Mouse (Mus musculus) heart, embryonic 13.5 days (tissue): Measurements from ENCODE around the gene Amy2a2. TPM values are rescaled to one million over a fixed set of nuclear protein-coding genes. Genes with fewer than 3 reads are reported as not detected.
"Not testable (repeated sequence)": the region's sequence is repeated elsewhere in the genome, so short reads cannot be mapped to it uniquely, and the experiment has no call there.

ENCODE experiments used
- ATAC-seq: fragments of 200-750 bp; cut with Nextera tagmentation; 2 replicates; pipeline ENCODE4 v1.8.0; 2017; ENCODE audit warnings: moderate TSS enrichment; ENCODE audit not compliant: insufficient number of reproducible peaks, low FRiP score, low TSS enrichment; ENCODE audit errors: extremely low read depth
- H3K27ac ChIP-seq: fragments of 300-500 bp; sonication (generic); replicated peaks from 2 replicates; pipeline ENCODE4 v1.5.1; 2015; ENCODE audit warnings: moderate library complexity, mild to moderate bottlenecking, inconsistent platforms
- H3K27me3 ChIP-seq: fragments of 300-500 bp; sonication (generic); replicated peaks from 2 replicates; pipeline ENCODE4 v1.6.1; 2015; ENCODE audit warnings: mild to moderate bottlenecking, inconsistent platforms
- H3K36me3 ChIP-seq: fragments of 300-500 bp; sonication (generic); 2 replicates; pipeline ENCODE4 v1.6.1; 2015; ENCODE audit warnings: mild to moderate bottlenecking, inconsistent platforms
- H3K4me1 ChIP-seq: fragments of 300-500 bp; sonication (generic); 2 replicates; pipeline ENCODE4 v1.6.1; 2015; ENCODE audit warnings: inconsistent platforms
- H3K4me2 ChIP-seq: fragments of 300-500 bp; sonication (generic); 2 replicates; pipeline ENCODE4 v1.6.1; 2015; ENCODE audit warnings: inconsistent platforms, mild to moderate bottlenecking, moderate library complexity
- H3K4me3 ChIP-seq: fragments of 300-500 bp; sonication (generic); 2 replicates; pipeline ENCODE4 v1.5.1; 2015; ENCODE audit warnings: moderate library complexity, mild to moderate bottlenecking, inconsistent platforms
- H3K9ac ChIP-seq: fragments of 300-500 bp; sonication (generic); 2 replicates; pipeline ENCODE4 v1.6.1; 2015; ENCODE audit warnings: inconsistent platforms, mild to moderate bottlenecking, moderate library complexity
- H3K9me3 ChIP-seq: fragments of 300-500 bp; sonication (generic); 2 replicates; pipeline ENCODE4 v1.6.1; 2016; ENCODE audit warnings: inconsistent platforms
- WGBS: fragments of 180-500 bp; shearing (Covaris S2); methylation state at CpG from one replicate; pipeline ENCODE4 v1.1.7; 2015; ENCODE audit warnings: mixed read lengths; 5-methylcytosine and 5-hydroxymethylcytosine counted together
- polyA plus RNA-seq: library from polyadenylated mRNA; unstranded; fragments of >200 nt; fragmentation: Nextera tagmentation; extraction: Ambion mirVana; gene quantifications from 2 replicates; pipeline ENCODE4 v1.2.1, GENCODE M21; 2015

Amy2a2 gene
- polyA plus RNA-seq: not detected in 2 replicates

DNA sequence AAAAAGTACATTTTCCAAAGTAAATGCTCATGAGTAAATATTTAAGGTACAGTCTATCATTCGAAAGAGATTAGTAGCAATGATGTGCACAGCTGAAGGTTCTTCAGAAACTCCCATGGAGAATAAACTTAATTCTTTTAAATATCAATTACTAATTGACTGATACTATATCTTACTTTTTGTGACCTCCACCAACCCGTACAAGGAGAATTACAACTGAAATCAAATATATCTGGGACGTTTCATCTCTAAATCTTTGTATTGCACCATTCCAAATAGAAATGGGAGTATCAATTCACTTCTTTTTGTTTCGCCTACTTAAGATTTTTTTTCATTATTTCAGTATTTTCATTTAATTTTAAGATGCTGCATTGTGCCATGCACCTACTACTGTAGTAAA is at the start of gene Amy2a2:
TSS of gene Amy2a2 (minus strand) at position 101 of the 400 bp plus-strand sequence.
- not testable (repeated sequence) for ATAC-seq, H3K36me3 ChIP-seq, H3K27me3 ChIP-seq, H3K4me3 ChIP-seq, H3K27ac ChIP-seq, H3K9ac ChIP-seq, H3K9me3 ChIP-seq, H3K4me2 ChIP-seq, H3K4me1 ChIP-seq
- WGBS: no CpG with 5 or more reads among the region's 4 CpGs

DNA sequence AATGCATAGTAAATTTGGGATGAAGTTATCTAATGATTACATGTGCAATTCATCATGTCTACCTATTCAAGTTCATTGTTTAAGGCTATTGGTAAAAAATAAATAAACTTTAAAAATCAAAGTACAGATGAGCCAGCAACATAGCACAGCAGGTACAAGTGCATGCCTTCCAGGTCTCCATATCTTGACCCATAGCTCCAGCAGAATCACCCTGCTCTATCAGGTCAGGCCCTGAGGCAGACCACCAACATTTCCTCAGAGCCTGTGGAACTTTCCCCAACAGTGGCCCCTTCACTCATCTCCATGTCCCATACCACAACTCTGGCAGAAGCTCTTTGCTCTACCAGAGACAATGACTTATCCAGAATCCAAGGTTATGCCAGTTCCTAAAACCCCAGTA is 11.0 kb downstream of the Amy2a2 start:
- not testable (repeated sequence) for H3K27ac ChIP-seq, H3K9ac ChIP-seq, ATAC-seq, H3K27me3 ChIP-seq, H3K4me2 ChIP-seq, H3K9me3 ChIP-seq, H3K4me3 ChIP-seq, H3K36me3 ChIP-seq, H3K4me1 ChIP-seq

- H3K9ac ChIP-seq, H3K9me3 ChIP-seq, H3K4me3 ChIP-seq, H3K27me3 ChIP-seq, ATAC-seq, H3K27ac ChIP-seq, H3K4me2 ChIP-seq, H3K36me3 ChIP-seq, H3K4me1 ChIP-seq: not testable (repeated sequence)
- WGBS: no CpG with 5 or more reads among the region's 4 CpGs
Observed at GRCm38 (mm10) chr3:113323952-113324351, 32.5 kb downstream of the Amy2a2 start, which contains the start of gene Amy2a3. Gene Amy2a3, minus strand, starts transcription at chr3:113324052.

DNA sequence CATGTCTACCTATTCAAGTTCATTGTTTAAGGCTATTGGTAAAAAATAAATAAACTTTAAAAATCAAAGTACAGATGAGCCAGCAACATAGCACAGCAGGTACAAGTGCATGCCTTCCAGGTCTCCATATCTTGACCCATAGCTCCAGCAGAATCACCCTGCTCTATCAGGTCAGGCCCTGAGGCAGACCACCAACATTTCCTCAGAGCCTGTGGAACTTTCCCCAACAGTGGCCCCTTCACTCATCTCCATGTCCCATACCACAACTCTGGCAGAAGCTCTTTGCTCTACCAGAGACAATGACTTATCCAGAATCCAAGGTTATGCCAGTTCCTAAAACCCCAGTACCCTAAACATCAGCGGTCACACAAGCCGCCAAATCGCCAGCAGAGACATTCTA is 43.5 kb downstream of the Amy2a2 start:
- not testable (repeated sequence) for H3K27ac ChIP-seq, H3K36me3 ChIP-seq, ATAC-seq, H3K4me1 ChIP-seq, H3K27me3 ChIP-seq, H3K4me3 ChIP-seq, H3K4me2 ChIP-seq, H3K9ac ChIP-seq, H3K9me3 ChIP-seq
- WGBS: no CpG with 5 or more reads among the region's 3 CpGs

Other genes with a start within 250 kb of the Amy2a2 start
- 0.06 TPM in 1 of 2 replicates, not detected in the other for gene Amy2a5, start 97.8 kb downstream of the Amy2a2 start, polyA plus RNA-seq
- gene Amy2a4, start 65.2 kb downstream of the Amy2a2 start, polyA plus RNA-seq: not detected in 2 replicates
- not detected in 2 replicates for gene Amy2a3, start 32.6 kb downstream of the Amy2a2 start, polyA plus RNA-seq
- gene Amy2a1, start 175.8 kb upstream of the Amy2a2 start, polyA plus RNA-seq: 0.25 TPM in 1 of 2 replicates, not detected in the other